Mouse (Mus musculus): Measurements from ENCODE around the gene Slc24a4. TPM values are rescaled to one million over a fixed set of nuclear protein-coding genes. Genes with fewer than 3 reads are reported as not detected.
"Not testable (repeated sequence)": the region's sequence is repeated elsewhere in the genome, so short reads cannot be mapped to it uniquely, and the experiment has no call there.

Slc24a4 gene
- total RNA-seq, 2 experiments from 2014 or later: 0.40 to 0.46 TPM

GRCm38 (mm10) chr12:102166691-102167261, 38.2 kb downstream of the Slc24a4 start:
- DNase-seq: no peak

- no peak for DNase-seq
These were observed 38.8 kb downstream of the Slc24a4 start for GRCm38 (mm10) chr12:102167302-102167701.

GRCm38 (mm10) chr12:102172746-102173145, 44.2 kb downstream of the Slc24a4 start:
- peak; percentile 55 to 78 for DNase-seq

- no peak for DNase-seq
These were observed 44.8 kb downstream of the Slc24a4 start for GRCm38 (mm10) chr12:102173345-102173744.

GRCm38 (mm10) chr12:102180371-102181074, 52.0 kb downstream of the Slc24a4 start:
- no peak for DNase-seq

GRCm38 (mm10) chr12:102181799-102182357, 53.3 kb downstream of the Slc24a4 start:
- DNase-seq: peak; percentile 71 to 75

GRCm38 (mm10) chr12:102182621-102183020, 54.1 kb downstream of the Slc24a4 start:
- no peak for DNase-seq

GRCm38 (mm10) chr12:102183201-102183600, 54.7 kb downstream of the Slc24a4 start:
- DNase-seq: peak; percentile 4 to 21

- no peak for DNase-seq
These were observed 62.3 kb downstream of the Slc24a4 start for GRCm38 (mm10) chr12:102190820-102191219.

- DNase-seq: no peak
These were observed 73.0 kb downstream of the Slc24a4 start for GRCm38 (mm10) chr12:102201516-102201915.

GRCm38 (mm10) chr12:102202901-102203300, 74.4 kb downstream of the Slc24a4 start:
- DNase-seq: peak in 1 of 2 experiments; percentile 6

GRCm38 (mm10) chr12:102206471-102206870, 77.9 kb downstream of the Slc24a4 start:
- DNase-seq: no peak

GRCm38 (mm10) chr12:102207245-102207644, 78.7 kb downstream of the Slc24a4 start:
- DNase-seq: no peak

GRCm38 (mm10) chr12:102210801-102211200, 82.3 kb downstream of the Slc24a4 start:
- no peak for DNase-seq

GRCm38 (mm10) chr12:102223404-102223803, 94.9 kb downstream of the Slc24a4 start:
- no peak for DNase-seq

GRCm38 (mm10) chr12:102224112-102224511, 95.6 kb downstream of the Slc24a4 start:
- DNase-seq: not testable (repeated sequence)

GRCm38 (mm10) chr12:102225165-102225564, 96.6 kb downstream of the Slc24a4 start:
- DNase-seq: no peak

GRCm38 (mm10) chr12:102235551-102235950, 107.0 kb downstream of the Slc24a4 start:
- DNase-seq: no peak

- no peak for DNase-seq
These were observed 107.8 kb downstream of the Slc24a4 start for GRCm38 (mm10) chr12:102236317-102236716.

- DNase-seq: peak in 1 of 2 experiments; percentile 8
These were observed 113.7 kb downstream of the Slc24a4 start for GRCm38 (mm10) chr12:102242076-102242722.

GRCm38 (mm10) chr12:102243915-102244314, 115.4 kb downstream of the Slc24a4 start:
- no peak for DNase-seq

- DNase-seq: no peak
These were observed 117.7 kb downstream of the Slc24a4 start for GRCm38 (mm10) chr12:102246226-102246625.

- DNase-seq: no peak
These were observed 119.6 kb downstream of the Slc24a4 start for GRCm38 (mm10) chr12:102248104-102248503.

Measured in adrenal gland, postnatal 36 days (tissue).